Mouse (Mus musculus): ENCODE measurements around the gene Itpripl1.
A peak's percentile ranks its signal among the peaks of the same experiment; 100 is the strongest.
"Not testable (repeated sequence)": the region's sequence is repeated elsewhere in the genome, so short reads cannot be mapped to it uniquely, and the experiment has no call there.

Gene Itpripl1

DNA sequence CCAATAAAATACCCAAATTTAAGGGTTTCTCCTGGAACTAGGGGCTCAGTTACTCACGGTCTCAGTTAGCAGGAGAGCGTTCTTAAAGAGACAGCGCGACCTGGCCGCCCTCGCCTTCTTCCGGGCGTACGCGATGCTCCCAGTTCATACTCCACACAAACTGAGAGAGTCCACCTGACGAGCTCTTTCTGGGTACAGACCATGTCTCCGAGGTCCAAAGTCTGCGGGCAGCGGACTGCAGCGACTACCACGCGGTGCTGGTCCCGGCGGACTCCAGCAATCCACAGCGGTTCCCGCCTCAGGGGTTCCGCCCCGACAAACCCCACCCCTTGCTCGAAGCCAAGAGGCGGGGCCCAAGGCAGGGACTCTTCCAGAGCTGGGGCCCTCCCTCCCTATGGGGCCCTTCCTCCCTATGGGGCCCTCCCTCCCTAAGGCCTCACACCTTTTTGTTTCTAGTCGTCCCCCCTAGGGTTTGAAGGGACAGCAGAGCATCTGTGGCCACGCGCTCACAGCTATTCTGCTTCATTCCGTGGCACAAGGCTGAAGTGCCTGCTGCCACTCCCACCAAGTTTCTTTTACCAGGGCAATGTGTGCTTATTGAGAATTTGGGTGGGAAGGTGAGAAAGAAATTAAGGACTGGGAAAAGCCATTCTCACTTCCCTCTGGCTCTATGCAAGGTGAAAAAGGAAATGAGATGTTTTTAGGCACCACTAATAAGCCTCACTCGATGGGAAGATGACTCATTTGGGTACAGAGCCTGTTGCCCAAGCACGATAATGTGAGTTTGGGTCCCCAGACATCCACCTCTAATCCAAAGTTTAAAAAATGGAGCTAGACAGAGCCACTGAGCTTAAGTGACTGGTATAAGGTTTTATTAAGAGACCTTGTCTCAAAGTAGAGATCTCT, at the start of gene Itpripl1:
Itpripl1 (minus strand) TSS at position 285 of the 906 bp plus-strand sequence.
- peak; percentile 78 for DNase-seq (ENCODE audit: low spot score)

GRCm38 (mm10) chr2:127189574-127189973, 46.3 kb upstream of the Itpripl1 start:
- DNase-seq (ENCODE audit: low spot score), result no peak

- peak; percentile 64 for DNase-seq (ENCODE audit: low spot score)
These were observed 39.5 kb upstream of the Itpripl1 start for GRCm38 (mm10) chr2:127182598-127183381.

DNA sequence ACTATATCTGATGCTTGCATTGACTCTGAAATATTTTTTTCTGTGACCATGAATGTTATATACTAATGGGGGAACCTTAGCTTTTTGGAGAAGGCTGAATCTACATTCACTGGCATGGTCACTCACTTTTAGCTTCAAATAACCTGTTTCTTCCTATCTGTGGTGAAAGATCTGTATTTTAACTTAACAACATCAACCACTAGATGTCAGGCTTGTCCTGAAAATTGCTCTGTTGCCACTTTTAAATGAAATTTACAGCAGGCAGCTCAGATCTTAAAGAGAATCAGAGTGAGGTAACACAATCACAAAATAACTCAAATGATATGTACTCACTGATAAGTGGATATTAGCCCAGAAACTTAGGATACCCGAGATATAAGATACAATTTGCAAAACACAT, 23.0 kb upstream of the Itpripl1 start:
- DNase-seq (ENCODE audit: low spot score), result not testable (repeated sequence)

DNA sequence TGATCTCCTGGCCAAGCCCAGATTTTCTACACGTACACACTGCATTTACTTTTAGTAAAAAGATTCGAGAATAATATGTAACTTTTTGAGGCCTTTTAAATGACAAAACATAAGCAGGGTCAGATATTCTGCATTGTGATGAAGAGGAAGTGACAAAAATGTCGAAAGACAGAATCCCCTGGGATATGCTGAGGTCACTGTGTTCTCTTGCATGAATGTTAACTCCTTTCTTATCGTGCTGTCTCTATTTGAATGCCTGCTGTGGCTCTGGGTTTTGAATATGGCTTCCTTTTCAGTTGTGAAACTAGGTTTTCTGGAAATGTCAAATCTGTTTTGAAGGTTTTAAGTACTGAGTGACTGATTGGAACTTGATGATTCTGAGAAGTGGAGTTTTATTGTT, 22.4 kb upstream of the Itpripl1 start:
- DNase-seq (ENCODE audit: low spot score), result no peak

GRCm38 (mm10) chr2:127145699-127146098, 2.5 kb upstream of the Itpripl1 start:
- DNase-seq (ENCODE audit: low spot score), result no peak

- DNase-seq (ENCODE audit: low spot score), result no peak
These were observed 575 bp downstream of the Itpripl1 start for GRCm38 (mm10) chr2:127142577-127143157.

DNA sequence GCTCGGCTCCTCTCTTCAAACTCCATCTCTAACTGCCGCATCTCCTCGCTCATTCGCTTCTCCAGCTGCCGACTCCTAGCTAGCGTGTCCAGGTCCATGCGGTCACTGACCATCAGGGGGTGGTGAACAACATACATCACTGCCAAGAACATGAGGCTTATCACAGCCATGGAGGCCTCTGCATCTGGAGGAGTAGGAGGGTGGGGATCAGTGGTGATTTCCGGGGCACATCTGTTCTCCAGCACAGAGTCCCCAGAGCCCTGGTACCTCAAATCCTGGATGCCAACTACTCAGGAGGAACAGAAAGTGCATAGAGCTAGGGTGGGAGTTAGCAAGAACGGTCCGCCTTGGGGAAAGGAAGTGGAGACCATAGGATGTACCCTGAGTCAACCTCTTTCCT, 1.2 kb downstream of the Itpripl1 start:
- DNase-seq (ENCODE audit: low spot score), result no peak

GRCm38 (mm10) chr2:127140011-127140410, 3.2 kb downstream of the Itpripl1 start:
- no peak for DNase-seq (ENCODE audit: low spot score)

DNA sequence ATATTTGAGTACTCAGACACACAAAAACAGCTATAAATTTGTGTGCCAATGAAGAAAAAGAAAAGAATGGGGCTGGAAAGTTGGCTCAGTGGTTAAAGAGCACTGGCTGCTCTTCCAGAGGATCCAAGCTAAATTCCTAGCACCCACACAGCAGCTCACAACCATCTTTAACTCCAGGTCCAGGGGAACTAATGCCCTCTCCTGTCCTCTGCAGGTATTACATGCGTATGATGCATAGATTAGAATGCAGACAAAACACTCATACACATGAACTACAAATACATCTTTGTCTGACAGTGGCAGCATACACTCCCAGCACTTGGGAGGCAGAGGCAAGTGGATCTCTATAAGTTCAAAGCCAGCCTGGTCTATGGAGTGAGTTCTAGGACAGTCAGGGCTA, 3.6 kb downstream of the Itpripl1 start:
- no peak for DNase-seq (ENCODE audit: low spot score)

DNA sequence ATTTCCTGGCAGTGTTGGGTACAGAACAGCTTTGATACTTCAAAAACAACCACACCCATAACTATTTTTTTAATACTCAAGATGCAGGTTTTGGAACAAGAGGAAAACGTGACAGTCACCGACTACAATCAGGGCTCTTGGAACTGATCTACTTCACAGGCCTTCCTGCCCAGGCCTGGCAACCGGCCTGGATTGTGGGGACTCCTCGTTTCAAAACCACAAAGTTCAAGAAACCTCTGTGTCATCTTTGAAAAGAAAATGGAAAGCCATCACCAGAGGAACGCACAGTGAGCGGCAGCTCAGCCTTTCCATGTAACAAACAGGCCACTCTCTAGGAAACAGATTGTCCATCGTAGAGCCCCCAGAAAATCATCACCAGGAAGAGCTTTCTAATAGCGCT, 4.1 kb downstream of the Itpripl1 start:
- DNase-seq (ENCODE audit: low spot score), result no peak

GRCm38 (mm10) chr2:127138449-127138848, 4.8 kb downstream of the Itpripl1 start:
- no peak for DNase-seq (ENCODE audit: low spot score)

DNA sequence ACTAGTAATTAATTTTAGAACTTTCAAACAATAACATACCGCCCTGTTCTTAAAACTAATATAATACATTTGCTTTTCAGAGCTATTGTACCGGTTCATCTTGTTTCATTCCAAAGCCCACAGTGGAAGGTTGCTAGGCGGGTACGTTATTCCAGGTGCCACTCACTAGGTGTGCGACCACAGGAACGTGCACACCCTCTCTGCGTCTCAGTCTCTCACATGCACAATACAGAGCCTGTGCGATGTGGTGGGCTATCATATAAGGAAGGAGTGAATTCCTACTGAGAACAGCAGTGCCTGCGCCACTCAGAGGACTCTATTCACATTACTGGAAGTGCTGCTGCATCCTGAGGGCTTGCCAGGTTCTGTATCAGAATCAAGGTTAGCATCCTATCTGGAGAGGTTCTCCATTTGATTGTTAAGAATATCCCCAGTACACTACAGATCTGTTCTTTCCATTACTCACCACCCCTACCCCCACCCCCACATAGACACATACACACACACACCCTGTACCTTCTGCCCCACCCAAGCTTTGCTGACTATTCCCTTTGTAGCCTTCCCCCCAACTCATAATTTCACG, 5.3 kb downstream of the Itpripl1 start:
- no peak for DNase-seq (ENCODE audit: low spot score)

- DNase-seq (ENCODE audit: low spot score), result no peak
These were observed 6.3 kb downstream of the Itpripl1 start for GRCm38 (mm10) chr2:127136979-127137378.

DNA sequence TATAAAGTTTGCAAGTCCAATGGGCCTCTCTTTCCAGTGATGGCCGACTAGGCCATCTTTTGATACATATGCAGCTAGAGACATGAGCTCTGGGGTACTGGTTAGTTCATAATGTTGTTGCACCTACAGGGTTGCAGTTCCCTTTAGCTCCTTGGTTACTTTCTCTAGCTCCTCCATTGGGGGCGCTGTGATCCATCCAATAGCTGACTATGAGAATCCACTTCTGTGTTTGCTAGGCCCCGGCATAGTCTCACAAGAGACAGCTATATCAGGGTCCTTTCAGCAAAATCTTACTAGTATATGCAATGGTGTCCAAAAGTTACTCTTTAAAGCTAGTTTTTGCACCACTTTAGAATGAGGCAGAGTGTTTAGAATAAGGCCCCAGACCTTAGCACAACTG, 8.0 kb downstream of the Itpripl1 start:
- DNase-seq (ENCODE audit: low spot score), result not testable (repeated sequence)

GRCm38 (mm10) chr2:127133621-127134461, 9.4 kb downstream of the Itpripl1 start, which contains the start of gene Ncaph:
Gene Ncaph (minus strand): TSS chr2:127133954.
- DNase-seq (ENCODE audit: low spot score), result peak; percentile 98

GRCm38 (mm10) chr2:127131353-127131752, 11.9 kb downstream of the Itpripl1 start:
- no peak for DNase-seq (ENCODE audit: low spot score)

- no peak for DNase-seq (ENCODE audit: low spot score)
These were observed 14.3 kb downstream of the Itpripl1 start for GRCm38 (mm10) chr2:127128926-127129325.

DNA sequence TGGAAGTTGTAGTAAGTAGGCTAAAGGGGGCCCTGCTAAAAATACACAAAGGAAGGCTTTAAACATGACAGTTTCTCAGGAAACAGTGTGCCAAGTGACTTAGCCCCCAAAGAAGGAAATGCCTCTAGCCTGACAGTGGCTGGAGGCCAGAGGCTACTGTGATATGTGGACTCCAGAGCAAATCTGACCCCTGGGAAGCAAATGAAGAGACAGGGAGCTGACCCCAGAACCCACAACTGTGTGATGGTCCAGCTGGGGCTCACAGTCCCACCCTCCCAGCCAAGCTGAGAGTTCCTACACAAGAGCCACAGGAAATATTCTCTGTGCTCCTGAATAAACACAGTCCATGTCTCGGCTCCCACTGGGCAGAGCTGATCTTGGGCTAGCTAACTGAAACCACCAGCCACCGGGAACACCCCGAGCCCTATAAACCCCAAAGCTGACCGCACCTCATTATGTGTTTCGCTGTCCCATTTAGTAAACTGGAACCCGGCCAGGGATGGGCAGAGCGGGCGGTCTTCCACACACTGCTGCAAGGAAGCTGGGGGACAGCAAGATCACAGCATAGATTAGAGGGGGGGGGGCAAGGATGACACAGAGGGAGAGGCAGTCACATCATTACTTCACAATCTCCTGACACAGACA, 21.5 kb downstream of the Itpripl1 start:
- no peak for DNase-seq (ENCODE audit: low spot score)

DNA sequence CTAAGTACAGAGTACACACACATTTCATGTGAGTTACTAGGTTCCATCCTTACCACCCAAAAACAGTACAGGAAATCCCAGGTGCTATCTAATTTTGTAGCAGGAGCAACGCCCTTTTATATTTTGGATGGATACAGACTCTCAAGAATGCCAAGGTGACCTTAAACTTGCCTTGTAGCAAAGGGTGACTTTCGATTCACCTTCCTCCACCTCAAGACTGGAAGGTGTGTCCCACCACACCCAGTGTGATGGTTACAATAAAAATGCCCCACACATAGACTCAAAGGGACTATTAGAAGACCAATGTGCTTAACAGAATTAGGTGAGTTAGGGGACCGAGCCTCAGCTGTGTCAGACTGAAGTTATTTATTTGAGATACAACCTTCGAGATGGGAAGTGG, 34.3 kb downstream of the Itpripl1 start:
- DNase-seq (ENCODE audit: low spot score), result no peak

- DNase-seq (ENCODE audit: low spot score), result no peak
These were observed 51.2 kb downstream of the Itpripl1 start for GRCm38 (mm10) chr2:127092000-127092399.
